Mouse (Mus musculus) right cerebral cortex, adult 2 months (tissue): Measurements from ENCODE around the gene Dpep2nb.
"Not testable (repeated sequence)": the region's sequence is repeated elsewhere in the genome, so short reads cannot be mapped to it uniquely, and the experiment has no call there.

Experiments used
- DNase-seq, 2 experiments: peaks; one replicate each; pipeline ENCODE4 v3.0.0; 2021 to 2022; ENCODE audit warnings: low spot score in 2 of 2

Gene Dpep2nb

DNA sequence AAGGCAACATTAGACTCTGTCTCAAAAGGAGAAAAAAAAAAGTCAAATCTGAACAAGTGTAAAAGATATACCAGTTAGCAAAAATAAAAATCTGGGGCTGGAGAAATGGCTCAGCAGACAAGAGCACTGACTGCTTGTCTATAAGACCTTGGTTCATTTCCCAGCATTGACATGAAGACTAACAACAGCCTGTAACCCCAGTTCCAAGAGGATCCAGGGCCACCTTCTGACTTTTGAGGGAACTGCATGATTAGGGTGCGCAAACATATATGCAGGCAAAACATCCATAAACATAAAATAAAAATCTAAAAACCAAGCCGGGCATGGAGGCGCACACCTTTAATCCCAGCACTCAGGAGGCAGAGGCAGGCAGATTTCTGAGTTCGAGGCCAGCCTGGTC is 638 bp upstream of the Dpep2nb start:
- no peak for DNase-seq

DNA sequence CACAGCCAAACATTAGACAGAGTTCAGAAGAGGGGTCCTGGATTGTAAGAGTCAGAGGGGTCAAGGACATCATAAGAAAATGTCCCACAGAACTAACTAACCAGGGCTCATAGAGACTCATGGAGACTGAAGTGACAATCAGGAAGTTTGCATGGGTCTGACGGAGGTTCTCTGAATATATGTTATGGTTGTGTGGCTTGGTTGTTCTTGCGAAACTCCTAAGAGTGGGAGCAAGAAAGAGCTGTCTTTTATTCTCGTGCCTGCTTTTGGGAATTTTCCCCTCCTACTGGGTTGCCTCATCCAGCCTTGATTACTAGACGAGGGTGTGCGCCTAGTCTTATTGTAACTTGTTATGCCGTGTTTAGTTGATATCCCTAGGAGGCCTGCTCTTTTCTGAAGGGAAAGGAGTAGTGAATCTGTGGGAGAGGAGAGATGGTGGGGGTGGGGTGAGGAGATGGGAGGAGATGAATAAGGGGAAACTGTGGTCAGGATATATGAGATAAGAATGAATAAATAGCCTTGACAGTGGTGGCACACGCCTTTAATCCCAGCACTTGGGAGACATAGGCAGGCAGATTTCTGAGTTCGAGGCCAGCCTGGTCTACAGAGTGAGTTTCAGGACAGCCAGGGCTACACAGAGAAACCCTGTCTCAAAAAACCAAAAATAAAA is 1.1 kb downstream of the Dpep2nb start:
- DNase-seq: no peak

DNA sequence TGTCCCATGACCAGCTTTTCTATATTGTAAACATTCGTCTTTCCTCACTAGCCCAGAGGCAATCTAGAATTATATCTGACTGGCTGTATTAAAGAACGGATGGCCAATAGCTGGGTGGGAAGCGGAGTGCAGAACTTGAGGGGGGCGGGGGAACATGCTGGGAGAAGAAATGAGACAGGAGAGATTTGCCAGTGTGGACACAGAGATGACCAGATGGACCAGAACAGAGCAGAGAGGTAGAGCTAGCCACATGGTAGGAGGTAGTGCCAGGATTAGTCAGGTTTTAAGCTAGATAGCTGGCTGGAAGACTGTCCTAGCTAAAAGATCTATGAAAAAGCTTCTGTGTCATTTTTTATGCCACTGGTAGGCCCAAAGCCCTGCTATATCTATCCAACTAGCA is 3.9 kb downstream of the Dpep2nb start:
- DNase-seq: no peak

DNA sequence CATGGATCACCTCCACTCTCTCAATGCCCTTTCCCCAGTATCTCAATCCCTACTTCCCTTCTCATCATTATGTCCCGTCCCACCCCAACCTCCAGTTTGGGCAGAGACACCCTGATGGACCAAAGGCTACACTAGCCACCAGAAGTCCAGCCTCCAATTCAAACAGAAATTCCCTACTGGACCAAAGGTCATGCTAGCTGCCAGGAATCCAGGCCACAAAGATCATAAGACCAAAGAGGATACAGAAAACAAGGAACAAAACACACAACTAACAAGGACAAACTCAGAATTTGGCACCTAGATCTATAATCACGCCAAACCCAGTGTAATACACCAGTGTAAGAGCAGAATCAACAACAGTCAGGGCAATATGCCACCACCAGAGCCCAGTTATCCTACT is 6.8 kb downstream of the Dpep2nb start:
- no peak for DNase-seq

DNA sequence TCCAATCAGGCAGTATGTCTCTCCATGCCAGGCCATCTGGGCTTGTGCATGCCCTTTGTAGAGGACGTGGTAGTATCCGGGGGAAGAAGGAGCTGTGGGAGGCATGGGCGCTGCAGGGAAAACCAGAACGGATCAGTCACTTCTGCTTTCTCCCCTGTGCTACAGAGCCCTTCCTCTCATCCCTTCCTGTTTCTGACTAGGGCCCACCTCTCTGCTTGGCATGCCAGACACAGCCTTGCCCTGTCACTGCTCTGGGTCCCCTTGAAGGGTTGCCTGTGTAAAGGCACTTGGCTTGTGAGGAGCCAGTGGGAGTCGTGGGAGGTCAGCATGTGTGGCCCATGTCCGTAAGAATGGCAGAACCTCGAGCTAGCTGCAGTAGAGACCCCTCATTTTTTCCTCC is 9.4 kb downstream of the Dpep2nb start:
- no peak for DNase-seq

DNA sequence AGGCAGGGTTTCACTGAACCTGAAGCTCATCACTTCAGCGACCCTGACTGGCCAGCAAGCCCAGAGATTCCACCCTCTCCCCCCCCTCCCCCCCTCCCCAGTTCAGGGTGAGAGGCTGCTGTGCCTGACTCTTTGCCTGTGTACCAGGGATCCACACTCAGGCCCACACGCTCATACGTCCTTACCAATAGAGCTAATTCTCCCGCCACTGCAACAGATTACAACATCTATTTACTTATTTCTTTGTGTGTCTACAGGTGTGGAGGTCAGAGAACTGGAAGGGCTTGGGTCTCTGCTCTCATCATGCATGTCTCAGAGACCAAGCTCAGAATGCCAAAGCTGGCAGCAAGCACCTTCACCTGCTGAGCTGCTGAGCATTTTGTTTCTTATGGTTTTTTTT is 12.5 kb downstream of the Dpep2nb start:
- DNase-seq: no peak

DNA sequence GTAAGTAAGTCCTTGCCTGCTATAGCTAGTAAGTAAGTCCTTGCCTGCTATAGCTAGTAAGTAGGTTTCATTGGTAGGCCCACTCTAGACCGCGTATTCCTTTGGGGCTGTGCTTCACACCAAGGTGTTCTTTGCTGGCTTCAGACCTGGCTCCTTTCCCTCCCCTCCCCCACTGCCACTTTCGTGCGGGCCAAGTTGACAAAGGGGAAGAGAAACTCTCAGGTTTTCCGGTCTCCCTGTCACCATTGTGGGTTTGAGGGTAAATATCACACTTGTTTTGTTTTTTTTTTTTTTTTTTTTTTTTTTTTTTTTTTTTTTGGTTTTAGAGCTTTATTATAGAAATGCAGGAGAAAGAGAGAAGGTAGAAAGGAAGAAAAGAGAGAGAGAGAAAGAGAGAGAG is 13.3 kb downstream of the Dpep2nb start:
- DNase-seq: no peak

DNA sequence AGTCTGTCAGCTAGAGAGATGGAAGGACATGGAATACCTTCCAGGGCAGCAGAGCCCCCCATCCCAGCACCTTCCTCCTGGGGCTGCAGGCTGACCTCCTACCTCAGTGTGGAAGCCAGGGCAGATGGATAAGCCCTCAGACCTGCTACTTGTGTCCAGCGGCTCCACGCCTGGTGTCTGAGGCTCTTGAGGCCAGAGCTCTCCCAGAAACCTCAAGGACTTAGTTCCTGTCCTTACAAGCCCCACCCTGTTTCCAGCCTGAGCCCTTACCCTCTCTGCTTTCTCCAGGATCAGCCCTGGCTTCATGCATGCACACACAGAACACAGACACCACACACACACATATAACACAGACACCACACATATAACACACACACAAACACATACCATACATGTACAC is 14.2 kb downstream of the Dpep2nb start:
- DNase-seq: no peak

DNA sequence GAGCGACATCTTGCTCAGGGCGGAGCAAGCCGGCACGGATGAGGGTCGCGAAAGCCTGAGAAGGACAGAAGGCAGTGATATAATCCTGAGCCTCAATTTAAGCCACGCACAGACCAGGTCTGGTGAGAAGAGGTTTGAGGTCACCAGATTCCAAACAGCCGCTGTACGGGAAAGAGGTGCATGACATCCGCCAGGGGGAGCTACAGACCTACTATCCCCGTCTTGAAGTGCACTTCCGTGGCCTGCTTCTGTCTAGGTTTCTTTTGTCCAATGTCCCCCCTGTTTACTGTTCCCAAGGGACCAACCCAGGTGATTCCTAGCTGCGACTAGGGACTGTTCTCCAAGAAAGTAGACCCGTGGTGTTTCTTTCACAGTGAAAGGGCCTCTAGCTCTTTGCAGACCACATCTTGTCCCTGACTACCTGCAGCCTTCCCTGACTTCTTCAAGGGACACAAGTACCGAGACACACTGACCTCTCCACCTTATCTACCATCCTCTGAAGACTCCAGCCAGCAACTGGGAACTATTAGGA is 14.9 kb downstream of the Dpep2nb start, which contains the start of gene Dus2:
Gene Dus2, plus strand, starts transcription at position 482 of the 532 bp plus-strand sequence.
- DNase-seq: peak; percentile 62 to 70

DNA sequence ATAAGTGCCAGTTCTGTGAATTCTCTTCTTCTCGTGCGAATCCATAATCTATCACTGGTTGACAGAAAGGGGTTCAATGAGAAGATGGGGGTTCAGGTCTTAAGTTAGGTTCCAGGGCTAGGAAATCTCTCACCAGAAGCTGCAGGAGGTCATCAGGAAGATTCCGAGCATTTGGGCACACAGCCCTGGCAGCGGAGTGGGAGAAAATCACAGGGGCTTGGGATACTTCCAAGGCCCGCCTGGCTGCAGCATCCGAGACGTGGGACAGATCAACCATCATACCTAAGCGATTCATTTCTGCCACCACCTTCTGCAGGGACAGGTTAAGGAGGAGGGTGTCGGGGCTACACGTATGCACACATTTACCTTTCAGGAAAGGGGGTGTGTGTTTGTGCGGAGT is 17.2 kb downstream of the Dpep2nb start:
- no peak for DNase-seq

DNA sequence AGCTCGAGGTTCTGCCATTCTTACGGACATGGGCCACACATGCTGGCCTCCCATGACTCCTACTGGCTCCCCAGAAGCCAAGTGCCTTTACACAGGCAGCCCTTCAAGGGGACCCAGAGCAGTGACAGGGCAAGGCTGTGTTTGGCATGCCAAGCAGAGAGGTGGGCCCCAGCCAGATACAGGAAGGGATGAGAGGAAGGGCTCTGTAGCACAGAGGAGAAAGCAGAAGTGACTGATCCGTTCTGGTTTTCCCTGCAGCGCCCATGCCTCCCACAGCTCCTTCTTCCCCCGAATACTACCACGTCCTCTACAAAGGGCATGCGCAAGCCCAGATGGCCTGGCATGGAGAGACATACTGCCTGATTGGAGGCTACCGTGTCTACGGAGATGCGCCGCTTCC is 22.4 kb downstream of the Dpep2nb start:
- DNase-seq: not testable (repeated sequence)

DNA sequence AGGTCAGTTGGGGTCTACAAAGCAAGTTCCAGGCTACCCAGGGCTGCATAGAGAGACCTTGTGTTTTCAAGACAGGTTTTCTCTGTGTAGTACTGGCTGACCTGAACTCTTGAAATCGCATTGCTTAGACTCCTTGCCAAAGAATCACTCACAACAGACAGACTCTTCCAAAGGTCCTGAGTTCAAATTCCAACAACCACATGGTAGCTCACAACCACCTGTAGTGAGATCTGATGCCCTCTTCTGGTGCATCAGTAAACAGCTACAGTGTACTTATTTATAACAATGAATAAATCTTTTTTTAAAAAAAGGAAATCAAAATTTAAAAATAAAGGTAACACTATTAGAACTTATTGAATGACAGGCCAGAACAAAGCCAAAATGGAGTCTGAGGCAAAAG is 24.6 kb downstream of the Dpep2nb start:
- no peak for DNase-seq

DNA sequence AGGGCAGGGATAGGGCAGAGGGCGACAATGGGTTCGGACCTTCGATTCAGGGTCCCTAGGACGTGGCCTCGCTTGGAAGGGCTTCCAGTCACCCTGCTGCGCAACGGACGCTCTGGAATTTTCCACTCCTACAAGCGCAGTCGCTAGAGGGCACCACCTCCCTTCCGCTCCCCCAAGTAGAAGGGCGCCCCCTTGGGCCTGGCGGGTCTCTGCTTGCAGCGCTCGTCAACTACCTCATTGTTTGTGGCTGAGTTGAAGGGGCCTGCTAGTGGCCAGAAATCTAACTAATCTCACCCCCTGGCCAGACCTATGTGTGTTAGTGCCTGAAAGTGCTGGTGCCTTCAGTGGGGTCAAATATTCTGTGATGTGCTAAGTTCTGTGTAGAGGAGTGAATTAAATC is 26.4 kb downstream of the Dpep2nb start, which contains the start of gene Dpep3:
Gene Dpep3, minus strand, starts transcription at position 105 of the 400 bp plus-strand sequence.
- DNase-seq: no peak

DNA sequence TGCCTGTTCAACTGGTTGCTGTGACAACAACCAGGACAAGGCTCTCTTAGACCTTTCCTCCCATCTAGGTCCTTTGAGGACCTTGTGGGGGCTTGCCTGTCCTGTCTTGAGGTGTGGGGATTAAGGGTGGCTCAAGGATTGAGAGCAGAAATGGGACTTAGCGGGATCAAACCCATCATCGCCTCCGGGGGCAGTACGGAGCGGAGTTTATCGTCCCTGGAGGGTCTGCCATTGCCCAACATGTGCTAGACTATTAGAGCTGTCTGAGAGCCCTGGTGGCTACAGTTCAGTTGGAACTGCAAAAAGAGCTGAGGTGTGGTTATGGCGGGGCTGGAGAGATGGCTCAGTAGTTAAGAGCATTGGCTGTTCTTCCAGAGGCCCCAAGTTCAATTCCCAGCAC is 30.4 kb downstream of the Dpep2nb start:
- no peak for DNase-seq

DNA sequence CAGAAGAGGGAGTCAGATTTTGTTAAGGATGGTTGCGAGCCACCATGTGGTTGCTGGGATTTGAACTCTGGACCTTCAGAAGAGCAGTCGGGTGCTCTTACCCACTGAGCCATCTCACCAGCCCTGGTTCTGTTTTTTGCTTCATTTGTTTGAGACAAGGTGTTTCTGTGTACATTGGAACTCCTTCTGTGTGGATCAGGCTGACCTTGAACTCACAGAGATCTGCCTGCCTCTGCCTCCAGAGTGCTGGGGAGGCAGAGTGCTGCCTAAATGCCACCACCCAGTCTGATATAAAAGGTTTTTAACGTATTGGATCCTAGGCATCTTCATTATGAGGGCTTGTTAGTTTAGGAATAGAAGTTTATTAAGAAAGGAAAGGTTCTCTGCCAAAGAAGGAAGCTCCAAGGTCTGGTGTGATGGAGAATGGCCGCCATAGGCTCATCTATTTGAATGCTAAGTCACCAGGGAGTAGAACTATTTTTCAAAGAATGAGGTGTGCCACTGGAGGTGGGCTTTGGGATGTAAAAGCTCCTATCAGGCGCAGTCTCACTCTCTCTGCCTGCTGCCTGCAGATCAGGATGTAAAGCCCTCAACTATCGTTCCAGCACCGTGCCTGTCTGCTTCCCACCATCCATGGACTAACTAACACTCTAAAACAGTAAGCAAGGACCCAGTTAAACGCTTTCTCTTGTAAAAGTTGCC is 34.6 kb downstream of the Dpep2nb start:
- no peak for DNase-seq

DNA sequence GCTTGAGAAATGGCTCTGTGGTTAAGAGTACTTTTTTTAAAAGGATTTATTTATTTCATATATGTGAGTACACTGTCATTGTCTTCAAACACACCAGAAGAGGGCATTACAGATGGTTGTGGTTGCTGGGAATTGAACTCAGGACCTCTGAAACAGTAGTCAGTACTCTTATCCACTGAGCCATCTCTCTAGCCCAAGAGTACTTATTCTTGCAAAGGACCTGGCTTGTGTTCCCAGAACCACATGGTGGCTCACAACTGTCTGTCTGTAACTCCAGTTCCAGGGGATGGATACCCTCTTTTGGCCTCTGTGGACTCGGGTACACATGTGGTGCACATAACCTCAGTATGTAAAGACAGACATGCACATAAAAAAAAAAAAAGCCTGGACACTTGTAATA is 36.4 kb downstream of the Dpep2nb start:
- no peak for DNase-seq

DNA sequence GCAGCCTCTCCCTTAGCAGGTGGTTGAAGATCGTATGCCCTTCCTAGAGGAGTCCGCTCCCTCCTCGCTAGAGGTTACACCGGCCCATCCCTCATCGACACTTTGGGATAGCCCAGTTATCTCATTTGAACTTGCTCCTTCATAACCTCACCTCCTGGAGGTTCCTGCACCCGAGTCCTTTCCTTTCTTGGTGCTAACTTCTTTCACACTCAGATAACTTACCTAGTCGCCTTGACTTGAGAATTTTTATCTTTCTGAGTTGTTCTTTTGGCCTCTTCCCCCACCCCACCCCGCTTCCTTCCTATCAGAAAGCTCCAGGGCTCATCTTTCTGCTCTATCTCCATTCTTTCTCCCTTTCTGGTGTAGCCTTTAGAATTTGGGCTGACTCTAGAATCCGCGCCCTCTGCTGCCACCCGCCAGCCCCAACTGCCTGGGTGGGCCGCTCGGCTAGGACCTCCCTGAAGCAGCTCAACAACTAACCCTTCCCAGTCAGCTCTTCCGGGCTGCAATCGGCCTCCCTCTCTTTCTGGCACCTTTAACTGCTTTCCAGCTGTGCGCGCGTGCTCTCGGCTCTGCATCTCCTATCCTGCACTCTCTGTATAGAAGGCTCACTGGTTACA is 39.0 kb downstream of the Dpep2nb start:
- no peak for DNase-seq

DNA sequence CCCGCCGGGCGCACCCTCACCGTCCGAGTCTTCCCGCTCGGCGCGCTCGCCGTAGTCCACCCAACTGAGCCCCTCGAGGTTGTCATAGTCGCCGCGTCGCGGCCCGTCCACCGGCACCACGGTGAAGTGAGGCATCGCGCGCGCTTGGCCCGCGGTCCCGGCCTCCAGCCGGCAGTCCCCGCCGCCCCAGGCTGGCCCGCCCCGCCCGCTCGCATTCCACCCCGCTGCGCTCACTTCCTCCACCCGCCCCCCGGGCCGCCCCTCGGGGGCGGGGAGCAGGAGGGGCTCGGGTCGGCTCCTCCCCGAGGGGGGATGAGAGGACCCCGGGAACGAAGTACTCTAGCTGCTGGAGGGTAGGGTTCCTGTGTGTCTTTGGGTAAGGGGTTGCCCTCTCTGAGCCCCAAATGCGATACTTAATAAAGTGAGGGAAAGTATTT is 39.9 kb downstream of the Dpep2nb start, which contains the start of gene Slc12a4:
Gene Slc12a4, minus strand, starts transcription at position 193 of the 437 bp plus-strand sequence.
- peak in 1 of 2 experiments; percentile 28 for DNase-seq

DNA sequence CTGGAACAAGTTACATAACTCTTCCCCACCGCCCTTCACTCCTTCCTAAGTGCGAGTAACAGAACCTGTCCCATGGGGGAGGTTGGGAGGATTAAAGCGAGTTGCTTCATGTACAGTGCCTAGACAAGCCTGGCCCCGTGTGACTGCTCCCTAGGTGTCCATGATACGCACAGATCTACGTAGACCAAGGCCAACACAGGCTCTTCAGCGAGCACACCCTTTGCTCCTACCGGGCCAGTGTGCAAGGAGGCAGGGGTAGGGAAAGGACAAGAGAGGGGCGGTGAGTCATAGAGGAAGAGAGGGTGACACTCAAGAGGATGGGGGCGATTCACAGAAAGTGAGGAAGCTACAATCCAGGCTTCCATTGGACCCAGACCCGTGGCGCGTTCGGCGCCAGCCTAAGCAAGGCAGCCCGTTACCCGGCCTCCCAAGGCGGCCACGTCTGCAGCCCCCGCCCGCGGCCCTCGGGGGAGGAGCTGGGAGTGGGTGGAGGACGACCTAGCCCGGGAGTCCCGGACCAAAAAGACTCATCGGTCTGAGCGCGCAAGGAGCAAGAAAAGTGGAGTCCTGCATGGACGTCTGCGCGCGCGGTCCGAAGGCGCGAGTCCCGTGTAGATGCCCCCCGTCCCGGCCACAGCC is 40.4 kb downstream of the Dpep2nb start:
- DNase-seq: no peak

DNA sequence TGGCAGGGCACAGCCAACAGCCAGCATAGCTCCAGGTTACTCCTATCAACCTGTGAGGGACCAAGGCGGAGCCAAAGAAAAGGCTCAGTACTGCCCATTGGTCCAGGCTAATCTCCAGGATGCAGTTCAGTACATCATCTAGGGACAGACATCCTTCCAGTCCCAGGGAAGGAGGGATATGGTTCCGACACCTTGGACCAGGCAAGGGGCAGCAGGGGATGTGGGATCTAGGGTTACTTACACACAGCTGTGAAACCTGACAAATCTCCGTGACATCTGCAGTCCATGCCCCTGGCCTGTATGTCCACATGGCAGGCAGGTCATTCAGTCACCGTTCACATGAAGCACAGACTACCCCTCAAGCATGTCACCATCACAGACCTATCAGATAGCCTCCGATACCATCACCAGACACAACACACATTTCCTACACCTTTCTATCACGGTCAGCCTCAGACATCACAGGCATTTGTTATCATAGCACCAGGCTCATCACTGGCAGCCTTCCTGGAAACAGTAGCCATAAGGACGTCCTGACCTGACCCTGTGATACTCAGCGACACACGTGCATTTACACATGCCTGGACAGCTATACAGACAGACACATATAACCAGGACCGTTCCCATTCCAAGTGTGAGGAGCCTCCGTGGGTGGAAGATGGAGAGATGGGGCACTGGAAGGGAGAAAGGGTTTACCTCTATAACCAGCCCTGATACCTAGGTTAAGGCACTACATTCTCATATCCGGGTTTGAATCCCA is 41.1 kb downstream of the Dpep2nb start:
- no peak for DNase-seq

DNA sequence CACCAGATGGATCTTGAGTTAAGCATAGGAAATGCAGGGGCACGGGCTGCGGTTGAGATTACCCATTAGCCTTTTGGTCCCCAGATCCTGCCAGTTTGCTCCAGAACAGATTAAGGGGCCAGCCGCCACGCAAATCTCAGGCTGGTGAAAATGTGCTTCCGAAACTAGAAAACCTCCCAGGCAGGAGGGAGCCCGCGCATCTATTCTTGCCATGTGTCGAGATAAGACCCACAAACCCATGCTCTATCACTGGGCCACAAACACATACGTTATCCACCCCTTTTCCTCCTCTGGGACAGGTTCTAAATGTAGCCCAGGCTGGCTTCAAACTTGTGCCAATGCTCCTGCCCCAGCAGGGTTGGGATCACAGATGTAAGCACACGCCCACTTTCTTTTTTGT is 44.2 kb downstream of the Dpep2nb start:
- no peak for DNase-seq
